Mouse (Mus musculus) erythroblast, embryonic 14.5 days (primary cell): ENCODE results near the gene Ric8a.

Experiments used
- GATA1 ChIP-seq: IDR thresholded peaks from 2 replicates; pipeline ENCODE4 v1.6.1; 2012; ENCODE audit warnings: low read length, inconsistent platforms, mixed read lengths
- TAL1 ChIP-seq: IDR thresholded peaks from 3 replicates; pipeline ENCODE4 v1.6.1; 2012; ENCODE audit warnings: low read length, inconsistent platforms, mixed read lengths

GRCm38 (mm10) chr7:140851916-140852315 is 4.8 kb upstream of the Ric8a start:
- TF ChIP-seq TAL1: no peak
- TF ChIP-seq GATA1: no peak
